Mouse (Mus musculus): ENCODE results near the gene Derl3.

GRCm38 (mm10) chr10:75861587-75861986 lies 31.6 kb upstream of the Derl3 start:
- no peak for TF ChIP-seq CTCF (IDR thresholded peaks at IDR 0.05; ENCODE audit: low read depth)
- TF ChIP-seq EP300 (IDR thresholded peaks at IDR 0.05; ENCODE audit: low read depth) = no peak
